ENCODE assay signal across 8 mouse cellular contexts in genomic region chr19:15947237-15947636, GRCm38 (mm10). TPM values are rescaled to one million over a fixed set of nuclear protein-coding genes. Genes with fewer than 3 reads are reported as not detected.
DNase-seq lines count a peak whose midpoint lies in the region; ATAC-seq and TF ChIP-seq lines count a peak whose summit lies in the region.

Gene Psat1 (minus strand): TSS chr19:15947337.

- H3K27me3 ChIP-seq in heart, embryonic 14.5 days (ENCODE audit: control insufficient read depth, insufficient read depth, low read length), result no peaks in the 10 kb centered on the region
- H3K27me3 ChIP-seq in G1E (ENCODE audit: insufficient read depth, low read length) (peaks cover 9% of the 10 kb centered on the region; the same call in 1 of the 2 replicates), myocyte (ENCODE audit: control insufficient read depth, insufficient read depth, insufficient read length) (no peaks in the 10 kb centered on the region)
- no peaks in the 10 kb centered on the region for H3K27me3 ChIP-seq in forebrain, embryonic 11.5 days (ENCODE audit: control insufficient read depth, insufficient read depth, low read length)

- no peak for TF ChIP-seq CTCF in G1E (IDR thresholded peaks at IDR 0.05; ENCODE audit: low read depth, low read length)

- no peak within 1 kb of the TSS for H3ac ChIP-seq in myocyte (ENCODE audit: control insufficient read depth, insufficient read length)

- no peaks in the 10 kb centered on the region for H3K4me1 ChIP-seq in heart, embryonic 14.5 days (ENCODE audit: control insufficient read depth in 2 of 2, insufficient read depth in 2 of 2, low read length in 2 of 2)
- H3K4me1 ChIP-seq in G1E (ENCODE audit: insufficient read depth, low read depth, low read length), result peaks cover 8% of the 10 kb centered on the region
- no peaks in the 10 kb centered on the region for H3K4me1 ChIP-seq in forebrain, embryonic 11.5 days (replicated peaks; ENCODE audit: control insufficient read depth, insufficient read depth, low read length)

- no peak within 1 kb of the TSS for H3K4me2 ChIP-seq in heart, embryonic 14.5 days (ENCODE audit: low read length)
- H3K4me2 ChIP-seq in forebrain, embryonic 11.5 days (ENCODE audit: low read depth, low read length, severe bottlenecking), result no peak within 1 kb of the TSS
- no peak within 1 kb of the TSS for H3K4me2 ChIP-seq in myocyte (ENCODE audit: low read depth)

- H3K4me3 ChIP-seq in heart, embryonic 14.5 days (ENCODE audit: control insufficient read depth in 1 of 2, insufficient read depth in 1 of 2, low read depth in 1 of 2, low read length in 2 of 2), result no peak within 1 kb of the TSS
- 0 out of 2 replicates have a peak within 1 kb of the TSS, but pooled peaks have one; percentile 16 for H3K4me3 ChIP-seq in G1E (ENCODE audit: low read depth, low read length)
- H3K4me3 ChIP-seq in forebrain, embryonic 11.5 days (ENCODE audit: low read depth, low read length), result no peak within 1 kb of the TSS
- H3K4me3 ChIP-seq in myocyte, result no peak within 1 kb of the TSS

- no peaks in the 10 kb centered on the region for H3K36me3 ChIP-seq in heart, embryonic 14.5 days (ENCODE audit: control insufficient read depth, insufficient read depth, low read length)
- no peaks in the 10 kb centered on the region for H3K36me3 ChIP-seq in G1E (replicated peaks)
- H3K36me3 ChIP-seq in forebrain, embryonic 11.5 days (ENCODE audit: control insufficient read depth, insufficient read depth, low read length), result no peaks in the 10 kb centered on the region
- no peaks in the 10 kb centered on the region for H3K36me3 ChIP-seq in myocyte (ENCODE audit: control insufficient read depth, insufficient read depth)

- no peak for DNase-seq in heart, postnatal 14 days
- no peak for DNase-seq in G1E (ENCODE audit: low spot score)
- DNase-seq in forebrain, embryonic 11.5 days (ENCODE audit: low spot score), result no peak
- no peak for DNase-seq in left cerebral cortex, adult 8-10 months (ENCODE audit: low spot score in 2 of 2)
- no peak for DNase-seq in gastrocnemius, postnatal 25 days
- DNase-seq in spleen, adult 12 weeks (ENCODE audit: low spot score), result no peak

- H3K27ac ChIP-seq in heart, embryonic 14.5 days (replicated peaks in 1 of 2; ENCODE audit: control insufficient read depth in 1 of 2, insufficient read depth in 1 of 2, low read depth in 2 of 2, low read length in 2 of 2), result no peak within 1 kb of the TSS
- H3K27ac ChIP-seq in forebrain, embryonic 11.5 days (ENCODE audit: low read depth, low read length), result no peak within 1 kb of the TSS

- 79% methylated on average over 7 of the region's 7 CpGs for WGBS in heart, embryonic 14.5 days
- WGBS in forebrain, embryonic 11.5 days, result 90% methylated on average over 7 of the region's 7 CpGs

- intact Hi-C loops in heart, postnatal 14 days (cut with DNase I), result no loop called here

- no peaks in the 10 kb centered on the region for H3K9me3 ChIP-seq in heart, embryonic 14.5 days (ENCODE audit: control insufficient read depth, low read length)
- no peaks in the 10 kb centered on the region for H3K9me3 ChIP-seq in G1E (replicated peaks)
- no peaks in the 10 kb centered on the region for H3K9me3 ChIP-seq in forebrain, embryonic 11.5 days (ENCODE audit: control insufficient read depth, low read length)

- no peak within 1 kb of the TSS for H3K9ac ChIP-seq in heart, embryonic 14.5 days (ENCODE audit: low read length)
- no peak within 1 kb of the TSS for H3K9ac ChIP-seq in forebrain, embryonic 11.5 days (ENCODE audit: low read length)

- ATAC-seq in heart, embryonic 14.5 days (ENCODE audit: insufficient number of reproducible peaks, insufficient read depth, low FRiP score, low read depth), result no peak
- ATAC-seq in G1E (ENCODE audit: extremely low read depth, insufficient number of reproducible peaks, low FRiP score, poor library complexity, severe bottlenecking), result no peak
- ATAC-seq in forebrain, embryonic 11.5 days (replicated peaks; ENCODE audit: low FRiP score), result no peak

- no peak for TF ChIP-seq POLR2A in myocyte (IDR thresholded peaks at IDR 0.05; ENCODE audit: insufficient read length, low read depth)

- no peaks in the 10 kb centered on the region for H3K79me2 ChIP-seq in myocyte (ENCODE audit: control insufficient read depth, insufficient read depth)

TF ChIP-seq in myocyte, 11 proteins besides CTCF, POLR2A, EP300 and RAD21:
- no peak for TF ChIP-seq TCF12 (IDR thresholded peaks at IDR 0.05; ENCODE audit: insufficient read depth, poor library complexity, severe bottlenecking)
- TF ChIP-seq MYOG (IDR thresholded peaks at IDR 0.05; ENCODE audit: control insufficient read depth in 1 of 3, insufficient read depth in 1 of 3, insufficient read length in 2 of 3, low read depth in 2 of 3), result no peak
- TF ChIP-seq USF1 (IDR thresholded peaks at IDR 0.05; ENCODE audit: low read depth), result no peak
- TF ChIP-seq MYOD1 (IDR thresholded peaks at IDR 0.05; ENCODE audit: control insufficient read depth in 1 of 3, insufficient read length in 2 of 3, low read depth in 2 of 3), result no peak
- TF ChIP-seq E2F4 (IDR thresholded peaks at IDR 0.05; ENCODE audit: insufficient read depth), result no peak
- TF ChIP-seq TCF3 (IDR thresholded peaks at IDR 0.05; ENCODE audit: insufficient read length, low read depth), result no peak
- TF ChIP-seq REST (IDR thresholded peaks at IDR 0.05; ENCODE audit: insufficient read depth, insufficient read length), result no peak

RNA-seq across cellular contexts. Expression of gene Psat1, which starts in this region (rescaled TPM):
- polyA plus RNA-seq in heart, embryonic 14.5 days (2014; fragmentation: Nextera tagmentation; extraction: Ambion mirVana), result 61.0 and 78.5 TPM in 2 replicates
- 1 to 10 TPM; 4.8 to 6.3 TPM for total RNA-seq in heart, postnatal 14 days (2021)
- total RNA-seq in G1E (2014; fragmentation: Nextera tagmentation) (142 and 167 TPM in 2 replicates), G1E (2017) (135 and 146 TPM in 2 replicates)
- polyA plus RNA-seq in G1E (2012) (24.0 and 27.6 TPM in 2 replicates), myocyte (2012; fragmentation: generic; extraction: Trizol) (396 TPM)
- 137 and 142 TPM in 2 replicates for polyA plus RNA-seq in forebrain, embryonic 11.5 days (2014; fragmentation: Nextera tagmentation; extraction: Ambion mirVana)
- total RNA-seq in left cerebral cortex, adult 8-10 months (2022), result 100 to 1,000 TPM; 116 to 122 (median 118) TPM
- 1 to 10 TPM; 2.7 to 7.2 TPM for total RNA-seq in gastrocnemius, postnatal 25 days (2021)

Comparison
In these comparisons a context has a peak if more than half of its experiments do, and no peak if none do; other contexts are left out.
1. RNA of gene Psat1 (total RNA-seq): 135 to 167 TPM in G1E and 116 to 122 TPM in left cerebral cortex, adult 8-10 months; 2.7 to 7.2 TPM in gastrocnemius, postnatal 25 days and 4.8 to 6.3 TPM in heart, postnatal 14 days; every median in the first group is over 10 times any median in the second.